Mouse (Mus musculus) olfactory bulb, adult 2 months (tissue): ENCODE measurements around the gene Asna1.

Experiments used
- CTCF ChIP-seq: fragments of 200-500 bp; IDR thresholded peaks from 2 replicates; pipeline ENCODE4 v1.5.1; 2012; ENCODE audit warnings: low read depth, mild to moderate bottlenecking, low read length, moderate library complexity; ENCODE audit not compliant: insufficient read depth
- POLR2A ChIP-seq: fragments of 200-500 bp; IDR thresholded peaks from 2 replicates; pipeline ENCODE4 v1.6.1; 2012; ENCODE audit warnings: mild to moderate bottlenecking, low read depth, low read length, moderate library complexity; ENCODE audit not compliant: insufficient read depth

- TF ChIP-seq CTCF (no peak), POLR2A (no peak)
These were observed 32.3 kb upstream of the Asna1 start for GRCm38 (mm10) chr8:85057367-85057766.
